Mouse (Mus musculus) C2C12 (cell line): Measurements from ENCODE around the gene Vapb.

Source experiments
- CEBPB ChIP-seq: IDR thresholded peaks from one replicate; pipeline ENCODE4 v1.6.1; 2011; ENCODE audit warnings: low read depth, mild to moderate bottlenecking, control low read depth, moderate library complexity
- CTCF ChIP-seq: IDR thresholded peaks from one replicate; pipeline ENCODE4 v1.5.1; 2011; ENCODE audit not compliant: control insufficient read depth, insufficient read depth, insufficient read length
- FOSL1 ChIP-seq: IDR thresholded peaks from one replicate; pipeline ENCODE4 v1.8.0; 2011; ENCODE audit warnings: mild to moderate bottlenecking, low read length; ENCODE audit not compliant: poor library complexity, insufficient read depth, severe bottlenecking
- MYOD1 ChIP-seq: IDR thresholded peaks from one replicate; pipeline ENCODE4 v1.6.1; 2011; ENCODE audit warnings: low read depth; ENCODE audit not compliant: control insufficient read depth, insufficient read length
- MYOG ChIP-seq: IDR thresholded peaks from one replicate; pipeline ENCODE4 v1.6.1; 2011; ENCODE audit not compliant: control insufficient read depth, insufficient read length; ENCODE audit errors: extremely low read depth

- no peak for TF ChIP-seq CTCF
- no peak for TF ChIP-seq MYOD1
- no peak for TF ChIP-seq MYOG
- no peak for TF ChIP-seq FOSL1
- TF ChIP-seq CEBPB = no peak
These were observed 24.1 kb upstream of the Vapb start for GRCm38 (mm10) chr2:173713241-173713640.
